Mouse (Mus musculus): ENCODE data around the gene Shtn1. TPM values are rescaled to one million over a fixed set of nuclear protein-coding genes. Genes with fewer than 3 reads are reported as not detected.

Shtn1 gene
- 48.3 and 61.8 TPM in 2 replicates for polyA plus RNA-seq (2014; fragmentation: Nextera tagmentation; extraction: Ambion mirVana)

DNA sequence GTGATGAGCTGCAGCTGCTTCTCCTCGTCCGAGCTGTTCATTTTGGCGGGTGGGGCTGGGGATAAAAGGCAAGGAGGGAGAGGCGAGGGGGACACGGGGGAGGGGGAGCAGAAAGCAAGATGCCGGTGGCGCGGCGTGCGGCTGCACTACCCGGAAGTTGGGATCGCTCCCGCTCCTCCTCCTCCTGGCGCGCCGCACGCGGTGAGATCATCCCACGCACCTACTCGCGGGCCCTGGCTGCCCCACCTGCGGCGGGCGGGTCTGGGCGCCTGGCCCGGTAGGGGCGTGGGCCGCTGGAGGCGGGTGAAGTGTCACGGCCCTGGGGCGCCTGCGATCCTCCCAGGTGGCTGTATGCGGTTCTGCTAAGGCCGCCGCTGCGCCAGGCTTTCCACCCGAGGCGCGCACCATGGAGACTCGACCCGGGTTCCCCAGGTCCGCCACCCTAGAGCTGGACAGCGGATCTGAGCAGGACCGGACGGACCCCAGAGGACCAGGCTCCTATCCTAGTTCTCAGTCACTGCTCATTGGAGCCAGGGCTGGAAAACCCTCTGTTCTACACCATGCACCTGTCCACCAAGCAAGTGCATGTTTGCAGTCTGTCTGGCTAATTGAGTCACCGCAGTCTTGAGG is at the start of gene Shtn1:
Gene Shtn1 (minus strand): TSS at position 629 of the 630 bp plus-strand sequence.
- Histone ChIP-seq H3K27ac (ENCODE audit: low read depth, low read length) (peak within 1 kb of the TSS; percentile 48; the same call in 1 of the 2 replicates), H3K4me1 (ENCODE audit: control insufficient read depth, insufficient read depth, low read length) (peaks cover 18% of the 10 kb centered on the region), H3K9me3 (replicated peaks; ENCODE audit: control insufficient read depth, low read length) (no peaks in the 10 kb centered on the region), H3K36me3 (ENCODE audit: control insufficient read depth, insufficient read depth, low read length) (no peaks in the 10 kb centered on the region), H3K4me2 (ENCODE audit: low read length) (peak within 1 kb of the TSS; percentile 95), H3K9ac (ENCODE audit: low read length) (peak within 1 kb of the TSS; percentile 83), H3K4me3 (ENCODE audit: low read depth, low read length) (peak within 1 kb of the TSS; percentile 73), H3K27me3 (replicated peaks; ENCODE audit: control insufficient read depth, insufficient read depth, low read length) (peaks cover 3% of the 10 kb centered on the region)
- WGBS = under 1% methylated on average over 29 of the region's 46 CpGs
- DNase-seq (ENCODE audit: low spot score) = peak; percentile 73
- ATAC-seq = peak; percentile 85

- no peak for ATAC-seq
- no peaks in the 10 kb centered on the region for H3K9me3 ChIP-seq (replicated peaks; ENCODE audit: control insufficient read depth, low read length)
- WGBS = 69% methylated on average over 4 of the region's 4 CpGs
These were observed 38.3 kb upstream of the Shtn1 start for GRCm38 (mm10) chr19:59114152-59114551.

GRCm38 (mm10) chr19:59109937-59110336 is 34.0 kb upstream of the Shtn1 start:
- ATAC-seq = no peak
- no peak overlapping the region for H3K27ac ChIP-seq (ENCODE audit: low read depth, low read length)
- no peak overlapping the region for H3K4me3 ChIP-seq (ENCODE audit: low read depth, low read length)
- 0 out of 2 replicates have a peak, but pooled peaks cover 4% of the 10 kb centered on the region for H3K27me3 ChIP-seq (replicated peaks; ENCODE audit: control insufficient read depth, insufficient read depth, low read length)
- no peaks in the 10 kb centered on the region for H3K4me1 ChIP-seq (ENCODE audit: control insufficient read depth, insufficient read depth, low read length)
- no peak overlapping the region for H3K4me2 ChIP-seq (ENCODE audit: low read length)
- DNase-seq (ENCODE audit: low spot score) = no peak
- no peak overlapping the region for H3K9ac ChIP-seq (ENCODE audit: low read length)
- 73% methylated on average over 1 of the region's 1 CpGs for WGBS
- no peaks in the 10 kb centered on the region for H3K36me3 ChIP-seq (ENCODE audit: control insufficient read depth, insufficient read depth, low read length)
- H3K9me3 ChIP-seq (replicated peaks; ENCODE audit: control insufficient read depth, low read length) = no peaks in the 10 kb centered on the region

More at GRCm38 (mm10) chr19:59114152-59114551, 38.3 kb upstream of the Shtn1 start:
- Histone ChIP-seq H3K9ac (ENCODE audit: low read length) (no peak overlapping the region), H3K36me3 (ENCODE audit: control insufficient read depth, insufficient read depth, low read length) (no peaks in the 10 kb centered on the region), H3K4me2 (ENCODE audit: low read length) (no peak overlapping the region), H3K4me1 (ENCODE audit: control insufficient read depth, insufficient read depth, low read length) (no peaks in the 10 kb centered on the region), H3K27me3 (replicated peaks; ENCODE audit: control insufficient read depth, insufficient read depth, low read length) (0 out of 2 replicates have a peak, but pooled peaks cover 4% of the 10 kb centered on the region), H3K4me3 (ENCODE audit: low read depth, low read length) (no peak overlapping the region), H3K27ac (ENCODE audit: low read depth, low read length) (no peak overlapping the region)
- DNase-seq (ENCODE audit: low spot score) = no peak

DNA sequence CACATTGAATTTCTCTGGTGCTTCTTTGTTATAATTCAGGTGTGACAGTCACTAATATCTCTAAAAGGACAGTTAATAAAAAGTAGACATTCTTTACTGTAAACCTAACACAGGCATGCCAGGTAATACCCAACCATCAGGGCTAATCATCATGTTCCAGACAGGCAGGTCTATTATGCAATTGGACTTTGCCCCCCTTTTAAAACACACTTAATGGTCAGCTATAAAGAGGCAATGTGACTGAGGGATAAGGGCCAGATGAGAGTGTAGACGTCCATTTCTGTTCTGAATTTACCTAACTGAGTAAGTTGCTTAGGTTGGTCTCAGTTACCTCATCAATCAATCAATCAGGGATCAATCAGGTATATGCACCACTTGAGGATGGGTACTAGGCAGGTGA is 22.4 kb upstream of the Shtn1 start:
- ATAC-seq (no peak), DNase-seq (ENCODE audit: low spot score) (no peak)
- Histone ChIP-seq H3K27me3 (replicated peaks; ENCODE audit: control insufficient read depth, insufficient read depth, low read length) (no peaks in the 10 kb centered on the region), H3K4me2 (ENCODE audit: low read length) (no peak overlapping the region), H3K4me1 (ENCODE audit: control insufficient read depth, insufficient read depth, low read length) (no peaks in the 10 kb centered on the region), H3K36me3 (ENCODE audit: control insufficient read depth, insufficient read depth, low read length) (no peaks in the 10 kb centered on the region), H3K9ac (ENCODE audit: low read length) (no peak overlapping the region), H3K27ac (ENCODE audit: low read depth, low read length) (no peak overlapping the region), H3K9me3 (replicated peaks; ENCODE audit: control insufficient read depth, low read length) (peaks cover 4% of the 10 kb centered on the region; the same call in 1 of the 2 replicates), H3K4me3 (ENCODE audit: low read depth, low read length) (no peak overlapping the region)
- WGBS = 37% methylated on average over 1 of the region's 1 CpGs

- Histone ChIP-seq H3K9ac (ENCODE audit: low read length) (no peak overlapping the region), H3K4me1 (ENCODE audit: control insufficient read depth, insufficient read depth, low read length) (no peaks in the 10 kb centered on the region), H3K27me3 (replicated peaks; ENCODE audit: control insufficient read depth, insufficient read depth, low read length) (no peaks in the 10 kb centered on the region), H3K9me3 (replicated peaks; ENCODE audit: control insufficient read depth, low read length) (no peaks in the 10 kb centered on the region), H3K36me3 (ENCODE audit: control insufficient read depth, insufficient read depth, low read length) (no peaks in the 10 kb centered on the region), H3K4me3 (ENCODE audit: low read depth, low read length) (no peak overlapping the region), H3K4me2 (ENCODE audit: low read length) (no peak overlapping the region), H3K27ac (ENCODE audit: low read depth, low read length) (no peak overlapping the region)
- 94% methylated on average over 7 of the region's 7 CpGs for WGBS
- ATAC-seq (no peak), DNase-seq (ENCODE audit: low spot score) (no peak)
These were observed 16.4 kb upstream of the Shtn1 start for GRCm38 (mm10) chr19:59092295-59092694.

GRCm38 (mm10) chr19:59090337-59090736 is 14.4 kb upstream of the Shtn1 start:
- H3K27ac ChIP-seq (ENCODE audit: low read depth, low read length) = no peak overlapping the region
- DNase-seq (ENCODE audit: low spot score) = no peak
- 75% methylated on average over 1 of the region's 1 CpGs for WGBS
- H3K27me3 ChIP-seq (replicated peaks; ENCODE audit: control insufficient read depth, insufficient read depth, low read length) = no peaks in the 10 kb centered on the region
- H3K9me3 ChIP-seq (replicated peaks; ENCODE audit: control insufficient read depth, low read length) = no peaks in the 10 kb centered on the region
- no peaks in the 10 kb centered on the region for H3K36me3 ChIP-seq (ENCODE audit: control insufficient read depth, insufficient read depth, low read length)
- H3K9ac ChIP-seq (ENCODE audit: low read length) = no peak overlapping the region
- no peaks in the 10 kb centered on the region for H3K4me1 ChIP-seq (ENCODE audit: control insufficient read depth, insufficient read depth, low read length)
- no peak overlapping the region for H3K4me3 ChIP-seq (ENCODE audit: low read depth, low read length)
- H3K4me2 ChIP-seq (ENCODE audit: low read length) = no peak overlapping the region
- no peak for ATAC-seq

- H3K27ac ChIP-seq (ENCODE audit: low read depth, low read length) = no peak overlapping the region
- H3K4me1 ChIP-seq (ENCODE audit: control insufficient read depth, insufficient read depth, low read length) = no peaks in the 10 kb centered on the region
- ATAC-seq (no peak), DNase-seq (ENCODE audit: low spot score) (no peak)
- H3K9me3 ChIP-seq (replicated peaks; ENCODE audit: control insufficient read depth, low read length) = no peaks in the 10 kb centered on the region
- no peak overlapping the region for H3K4me2 ChIP-seq (ENCODE audit: low read length)
- WGBS = 71% methylated on average over 4 of the region's 4 CpGs
- no peaks in the 10 kb centered on the region for H3K27me3 ChIP-seq (replicated peaks; ENCODE audit: control insufficient read depth, insufficient read depth, low read length)
- no peak overlapping the region for H3K9ac ChIP-seq (ENCODE audit: low read length)
- no peaks in the 10 kb centered on the region for H3K36me3 ChIP-seq (ENCODE audit: control insufficient read depth, insufficient read depth, low read length)
- no peak overlapping the region for H3K4me3 ChIP-seq (ENCODE audit: low read depth, low read length)
These were observed 8.4 kb upstream of the Shtn1 start for GRCm38 (mm10) chr19:59084296-59084695.

DNA sequence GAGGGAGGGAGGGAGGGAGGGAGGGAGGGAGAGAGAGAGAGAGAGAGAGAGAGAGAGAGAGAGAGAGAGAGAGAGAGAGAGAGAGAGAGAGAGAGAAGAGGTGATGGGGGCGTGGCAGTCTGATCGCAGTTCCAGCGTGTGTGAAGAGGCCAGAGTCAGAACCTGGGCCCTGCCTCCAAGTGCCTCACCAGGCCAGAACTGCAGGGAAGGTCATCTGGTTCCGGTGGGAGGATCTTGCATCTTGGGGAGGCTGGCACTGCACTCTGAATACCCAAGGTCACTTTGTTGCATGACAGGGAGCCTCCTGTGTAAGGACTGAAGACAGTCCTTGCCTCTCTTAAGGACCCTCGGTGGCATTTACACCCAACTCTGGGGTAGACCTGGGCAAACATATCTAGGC is 231 bp upstream of the Shtn1 start:
- Histone ChIP-seq H3K27me3 (replicated peaks; ENCODE audit: control insufficient read depth, insufficient read depth, low read length) (peaks cover 3% of the 10 kb centered on the region), H3K9ac (ENCODE audit: low read length) (peak overlapping the region; percentile 83; the same call in 1 of the 2 replicates), H3K9me3 (replicated peaks; ENCODE audit: control insufficient read depth, low read length) (no peaks in the 10 kb centered on the region), H3K4me1 (ENCODE audit: control insufficient read depth, insufficient read depth, low read length) (peaks cover 18% of the 10 kb centered on the region), H3K4me3 (ENCODE audit: low read depth, low read length) (peak overlapping the region; percentile 73), H3K36me3 (ENCODE audit: control insufficient read depth, insufficient read depth, low read length) (no peaks in the 10 kb centered on the region), H3K4me2 (ENCODE audit: low read length) (peak overlapping the region; percentile 95), H3K27ac (ENCODE audit: low read depth, low read length) (no peak overlapping the region)
- ATAC-seq (no peak), DNase-seq (ENCODE audit: low spot score) (no peak)
- 19% methylated on average over 5 of the region's 5 CpGs for WGBS

DNA sequence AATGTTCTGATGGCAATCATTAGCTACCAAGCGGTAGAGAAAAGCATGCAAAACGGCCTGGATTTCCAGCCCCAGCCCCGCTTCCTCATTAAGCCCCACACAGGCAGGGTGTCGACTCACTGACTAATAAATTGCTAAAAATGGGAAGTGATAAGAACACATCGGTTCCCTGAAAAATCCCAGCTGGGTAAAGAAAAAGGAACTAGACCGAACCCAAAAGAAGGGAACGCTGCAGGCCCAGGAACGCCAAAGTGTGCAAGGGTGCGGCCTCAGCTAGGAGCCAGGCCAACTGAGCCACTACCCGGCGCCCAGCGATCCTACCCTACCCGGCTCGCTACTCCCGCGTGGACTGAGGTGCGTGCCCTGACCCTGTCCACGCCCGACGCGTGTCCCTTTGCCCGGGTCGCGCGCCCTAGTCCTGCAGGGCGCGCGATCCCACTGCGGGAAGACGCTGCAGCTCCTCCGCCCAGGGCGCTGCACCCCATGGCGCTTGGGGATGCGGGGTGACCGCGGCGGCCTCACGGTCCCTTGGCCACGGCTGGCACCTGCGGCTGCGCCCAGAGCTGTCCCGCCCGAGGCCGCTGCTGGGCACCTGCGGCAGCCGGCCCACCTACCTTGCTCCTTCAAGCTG is 944 bp downstream of the Shtn1 start:
- H3K9ac ChIP-seq (ENCODE audit: low read length) = peak overlapping the region; percentile 83
- 2% methylated on average over 46 of the region's 46 CpGs for WGBS

More for the DNA sequence above, 944 bp downstream of the Shtn1 start:
- peak overlapping the region; percentile 48; the same call in 1 of the 2 replicates for H3K27ac ChIP-seq (ENCODE audit: low read depth, low read length)
- peaks cover 3% of the 10 kb centered on the region for H3K27me3 ChIP-seq (replicated peaks; ENCODE audit: control insufficient read depth, insufficient read depth, low read length)
- no peaks in the 10 kb centered on the region for H3K36me3 ChIP-seq (ENCODE audit: control insufficient read depth, insufficient read depth, low read length)
- peak overlapping the region; percentile 73 for H3K4me3 ChIP-seq (ENCODE audit: low read depth, low read length)
- DNase-seq (ENCODE audit: low spot score) (no peak), ATAC-seq (peak; percentile 63)
- H3K9me3 ChIP-seq (replicated peaks; ENCODE audit: control insufficient read depth, low read length) = no peaks in the 10 kb centered on the region
- H3K4me2 ChIP-seq (ENCODE audit: low read length) = peak overlapping the region; percentile 95
- peaks cover 18% of the 10 kb centered on the region for H3K4me1 ChIP-seq (ENCODE audit: control insufficient read depth, insufficient read depth, low read length)

All from forebrain, embryonic 14.5 days (tissue).